Mouse (Mus musculus) gastrocnemius, adult 8-10 months (tissue): Measurements from ENCODE around the gene Olfr458. TPM values are rescaled to one million over a fixed set of nuclear protein-coding genes. Genes with fewer than 3 reads are reported as not detected.
"Not testable (repeated sequence)": the region's sequence is repeated elsewhere in the genome, so short reads cannot be mapped to it uniquely, and the experiment has no call there.

Source experiments
- DNase-seq, 2 experiments: peaks; one replicate each; pipeline ENCODE4 v3.0.0; 2022; ENCODE audit warnings: low spot score in 2 of 2
- total RNA-seq, 4 experiments: library from RNA; stranded (reverse); gene quantifications; 2 replicates each; pipeline ENCODE4 v1.2.4; 2022

Gene Olfr458
- not detected for total RNA-seq

- no peak for DNase-seq
Observed at GRCm38 (mm10) chr6:42465096-42465495, at the start of gene Olfr458. Olfr458 (minus strand) TSS chr6:42465196.

- no peak for DNase-seq
Observed at GRCm38 (mm10) chr6:42513461-42513860, 48.5 kb upstream of the Olfr458 start.

GRCm38 (mm10) chr6:42509311-42509710 is 44.3 kb upstream of the Olfr458 start:
- DNase-seq, result no peak

- no peak for DNase-seq
Observed at GRCm38 (mm10) chr6:42503478-42503877, 38.5 kb upstream of the Olfr458 start.

- no peak for DNase-seq
Observed at GRCm38 (mm10) chr6:42489731-42490130, 24.7 kb upstream of the Olfr458 start.

GRCm38 (mm10) chr6:42487114-42487513 is 22.1 kb upstream of the Olfr458 start, which contains the start of gene Olfr456:
Olfr456 (minus strand) TSS chr6:42487214.
- DNase-seq, result no peak

GRCm38 (mm10) chr6:42484633-42485032 is 19.6 kb upstream of the Olfr458 start:
- DNase-seq, result no peak

GRCm38 (mm10) chr6:42476235-42476634 is 11.2 kb upstream of the Olfr458 start, which contains the start of gene Olfr457:
Olfr457 (minus strand) TSS chr6:42476335.
- DNase-seq, result no peak

GRCm38 (mm10) chr6:42471298-42471697 is 6.3 kb upstream of the Olfr458 start:
- not testable (repeated sequence) for DNase-seq

GRCm38 (mm10) chr6:42470542-42470941 is 5.5 kb upstream of the Olfr458 start:
- DNase-seq, result no peak

- no peak for DNase-seq
Observed at GRCm38 (mm10) chr6:42447381-42447780, 17.6 kb downstream of the Olfr458 start.

GRCm38 (mm10) chr6:42444491-42444890 is 20.5 kb downstream of the Olfr458 start:
- no peak for DNase-seq

GRCm38 (mm10) chr6:42441395-42441794 is 23.6 kb downstream of the Olfr458 start:
- DNase-seq, result no peak

- DNase-seq, result no peak
Observed at GRCm38 (mm10) chr6:42435490-42435889, 29.5 kb downstream of the Olfr458 start.

GRCm38 (mm10) chr6:42434446-42434845 is 30.6 kb downstream of the Olfr458 start, which contains the start of gene Tas2r126:
Tas2r126 (plus strand) TSS chr6:42434535.
- DNase-seq, result no peak

GRCm38 (mm10) chr6:42433554-42433953 is 31.4 kb downstream of the Olfr458 start:
- DNase-seq, result no peak

- DNase-seq, result no peak
Observed at GRCm38 (mm10) chr6:42426337-42426736, 38.7 kb downstream of the Olfr458 start.

GRCm38 (mm10) chr6:42424472-42424871 is 40.5 kb downstream of the Olfr458 start:
- no peak for DNase-seq

- DNase-seq, result no peak
Observed at GRCm38 (mm10) chr6:42421439-42421838, 43.6 kb downstream of the Olfr458 start.

- DNase-seq, result no peak
Observed at GRCm38 (mm10) chr6:42419443-42419842, 45.6 kb downstream of the Olfr458 start.
